Mouse (Mus musculus) lung, embryonic 15.5 days (tissue): ENCODE results near the gene Pi4ka. TPM values are rescaled to one million over a fixed set of nuclear protein-coding genes. Genes with fewer than 3 reads are reported as not detected.

Source experiments
- ATAC-seq: fragments of 200-750 bp; cut with Nextera tagmentation; 2 replicates; pipeline ENCODE4 v1.8.0; 2017; ENCODE audit warnings: moderate number of reproducible peaks, borderline replicate concordance; ENCODE audit not compliant: low FRiP score, low TSS enrichment; ENCODE audit errors: extremely low read depth
- H3K27ac ChIP-seq: fragments of 300-500 bp; sonication (generic); 2 replicates; pipeline ENCODE4 v1.5.1; 2015; ENCODE audit warnings: moderate library complexity, mild to moderate bottlenecking, inconsistent platforms
- H3K27me3 ChIP-seq: fragments of 300-500 bp; sonication (generic); 2 replicates; pipeline ENCODE4 v1.6.1; 2015; ENCODE audit warnings: inconsistent platforms
- H3K36me3 ChIP-seq: fragments of 300-500 bp; sonication (generic); 2 replicates; pipeline ENCODE4 v1.6.1; 2015; ENCODE audit warnings: inconsistent platforms
- H3K4me1 ChIP-seq: fragments of 300-500 bp; sonication (generic); 2 replicates; pipeline ENCODE4 v1.6.1; 2015; ENCODE audit warnings: inconsistent platforms
- H3K4me2 ChIP-seq: fragments of 300-500 bp; sonication (generic); 2 replicates; pipeline ENCODE4 v1.6.1; 2015; ENCODE audit warnings: inconsistent platforms, mild to moderate bottlenecking, moderate library complexity
- H3K4me3 ChIP-seq: fragments of 300-500 bp; sonication (generic); 2 replicates; pipeline ENCODE4 v1.5.1; 2015; ENCODE audit warnings: mild to moderate bottlenecking, inconsistent platforms
- H3K9ac ChIP-seq: fragments of 300-500 bp; sonication (generic); 2 replicates; pipeline ENCODE4 v1.6.1; 2015; ENCODE audit warnings: inconsistent platforms
- H3K9me3 ChIP-seq: fragments of 300-500 bp; sonication (generic); 2 replicates; pipeline ENCODE4 v1.6.1; 2016; ENCODE audit warnings: inconsistent platforms
- WGBS: fragments of 180-500 bp; shearing (Covaris S2); methylation state at CpG from one replicate; pipeline ENCODE4 v1.1.7; 2015; 5-methylcytosine and 5-hydroxymethylcytosine counted together
- polyA plus RNA-seq: library from polyadenylated mRNA; unstranded; fragments of >200 nt; fragmentation: Nextera tagmentation; extraction: Ambion mirVana; gene quantifications from 2 replicates; pipeline ENCODE4 v1.2.1, GENCODE M21; 2015

Pi4ka gene
- polyA plus RNA-seq, 1 experiment from 2014 or later, result 29.1 TPM

DNA sequence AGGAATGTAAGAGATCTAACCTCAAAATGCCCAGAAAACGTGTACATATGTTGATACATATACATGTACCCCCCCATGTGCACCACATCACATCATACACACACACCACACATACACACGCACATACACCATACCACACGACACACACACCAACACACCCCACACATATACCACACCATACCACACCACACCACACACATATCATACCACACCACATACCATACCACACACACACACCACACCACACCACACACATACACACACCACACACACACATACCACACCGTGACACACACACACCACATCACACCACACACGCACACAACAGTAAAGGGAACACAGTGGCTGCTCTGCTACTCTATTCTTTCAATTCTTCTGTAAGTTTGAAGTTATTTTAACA lies 74.3 kb downstream of the Pi4ka start:
- H3K4me3 ChIP-seq, result no peak overlapping the region
- 89% methylated on average over 5 of the region's 5 CpGs for WGBS
- H3K27me3 ChIP-seq, result no peaks in the 10 kb centered on the region

DNA sequence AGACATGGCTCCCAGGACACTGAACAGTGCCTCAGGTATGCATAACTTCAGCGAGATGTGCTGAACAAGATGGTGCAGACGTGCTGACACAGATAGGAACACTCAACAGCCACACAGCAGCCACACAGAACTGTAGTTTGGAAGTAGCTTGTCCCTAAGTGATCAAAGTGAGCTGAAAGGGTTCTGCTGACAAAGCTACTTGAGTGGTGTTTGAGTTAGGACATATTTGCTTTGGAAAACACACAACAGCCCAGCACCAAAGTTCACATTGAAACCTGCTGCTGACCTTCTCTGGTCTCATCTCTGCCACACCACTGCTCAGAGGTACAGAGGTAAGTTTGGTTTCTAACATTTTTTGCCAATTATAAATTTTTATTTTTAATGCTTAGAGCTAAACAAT lies 75.0 kb downstream of the Pi4ka start, which contains the start of gene Serpind1:
TSS of gene Serpind1 (plus strand) at position 256 of the 400 bp plus-strand sequence.
- no peaks in the 10 kb centered on the region for H3K4me1 ChIP-seq
- ATAC-seq, result no peak
- H3K27ac ChIP-seq, result no peak within 1 kb of the TSS
- 23% methylated on average over 2 of the region's 2 CpGs for WGBS
- no peaks in the 10 kb centered on the region for H3K36me3 ChIP-seq
- no peaks in the 10 kb centered on the region for H3K27me3 ChIP-seq
- no peak within 1 kb of the TSS for H3K4me3 ChIP-seq
- no peaks in the 10 kb centered on the region for H3K9me3 ChIP-seq
- no peak within 1 kb of the TSS for H3K4me2 ChIP-seq
- H3K9ac ChIP-seq, result no peak within 1 kb of the TSS

More for the DNA sequence above, 74.3 kb downstream of the Pi4ka start:
- no peak overlapping the region for H3K27ac ChIP-seq
- no peak for ATAC-seq
- no peaks in the 10 kb centered on the region for H3K9me3 ChIP-seq
- no peaks in the 10 kb centered on the region for H3K36me3 ChIP-seq
- no peak overlapping the region for H3K4me2 ChIP-seq
- H3K4me1 ChIP-seq, result no peaks in the 10 kb centered on the region
- H3K9ac ChIP-seq, result no peak overlapping the region

DNA sequence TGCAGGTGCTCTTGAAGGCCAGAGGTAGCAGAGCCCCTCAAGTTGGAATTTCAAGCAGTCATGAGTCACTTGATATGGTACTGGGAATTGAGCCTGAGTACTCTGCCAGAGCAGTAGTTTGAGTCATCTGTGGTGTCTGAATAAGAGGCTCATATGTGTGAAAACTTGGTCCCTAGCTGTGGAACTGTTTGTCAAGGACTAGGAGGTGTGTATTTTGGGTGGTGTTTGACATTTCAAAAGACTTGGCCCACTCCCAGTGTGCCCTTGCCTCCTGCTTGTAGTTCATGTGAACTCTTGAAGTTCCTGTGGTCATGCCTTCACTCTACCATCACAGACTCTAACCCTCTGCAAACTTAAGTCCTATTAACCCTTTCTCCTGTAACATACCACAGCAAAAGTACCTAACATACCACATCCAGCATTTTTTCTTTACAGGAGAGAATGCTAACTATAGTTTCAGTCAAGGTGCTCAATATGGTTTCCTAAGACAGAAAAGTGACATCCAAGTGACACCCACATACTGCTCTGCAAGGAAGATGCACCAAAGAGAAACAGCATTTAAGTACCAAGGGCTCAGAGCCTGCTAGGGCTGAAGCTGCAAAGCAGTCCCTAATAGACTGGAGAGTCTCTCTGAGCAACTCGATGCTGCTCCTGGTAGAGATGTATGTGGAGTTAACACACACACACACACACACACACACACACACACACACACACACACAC lies 76.1 kb downstream of the Pi4ka start:
- 88% methylated on average over 1 of the region's 1 CpGs for WGBS
- no peak overlapping the region for H3K27ac ChIP-seq
- H3K36me3 ChIP-seq, result 0 out of 2 replicates have a peak, but pooled peaks cover 1% of the 10 kb centered on the region
- no peaks in the 10 kb centered on the region for H3K27me3 ChIP-seq
- no peaks in the 10 kb centered on the region for H3K9me3 ChIP-seq
- no peak overlapping the region for H3K9ac ChIP-seq
- H3K4me1 ChIP-seq, result no peaks in the 10 kb centered on the region
- H3K4me3 ChIP-seq, result no peak overlapping the region
- no peak for ATAC-seq
- no peak overlapping the region for H3K4me2 ChIP-seq

DNA sequence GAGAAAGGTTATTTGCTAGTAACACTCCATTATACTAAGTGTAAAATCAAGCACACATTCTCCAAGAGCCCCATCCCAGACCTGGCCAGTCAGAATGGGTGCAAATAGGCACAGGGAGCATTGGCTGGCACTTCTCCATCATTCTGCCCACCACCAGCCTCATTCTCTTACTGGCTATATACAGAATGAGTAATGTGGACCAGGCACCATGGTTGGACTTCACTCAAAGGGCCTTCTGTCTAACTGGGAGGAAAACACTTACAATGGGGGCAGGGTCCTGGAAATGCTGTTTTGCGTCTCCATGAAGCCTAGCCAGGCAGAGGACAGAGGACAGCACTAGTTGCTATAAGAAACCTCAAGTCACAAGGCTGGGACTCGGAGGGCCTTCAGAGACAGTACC lies 80.0 kb downstream of the Pi4ka start:
- Histone ChIP-seq H3K4me1 (no peaks in the 10 kb centered on the region), H3K4me2 (no peak overlapping the region), H3K9me3 (no peaks in the 10 kb centered on the region), H3K36me3 (peaks cover 10% of the 10 kb centered on the region; the same call in 1 of the 2 replicates), H3K27ac (no peak overlapping the region), H3K4me3 (no peak overlapping the region), H3K9ac (no peak overlapping the region), H3K27me3 (no peaks in the 10 kb centered on the region)
- WGBS, result 80% methylated on average over 2 of the region's 2 CpGs
- no peak for ATAC-seq

DNA sequence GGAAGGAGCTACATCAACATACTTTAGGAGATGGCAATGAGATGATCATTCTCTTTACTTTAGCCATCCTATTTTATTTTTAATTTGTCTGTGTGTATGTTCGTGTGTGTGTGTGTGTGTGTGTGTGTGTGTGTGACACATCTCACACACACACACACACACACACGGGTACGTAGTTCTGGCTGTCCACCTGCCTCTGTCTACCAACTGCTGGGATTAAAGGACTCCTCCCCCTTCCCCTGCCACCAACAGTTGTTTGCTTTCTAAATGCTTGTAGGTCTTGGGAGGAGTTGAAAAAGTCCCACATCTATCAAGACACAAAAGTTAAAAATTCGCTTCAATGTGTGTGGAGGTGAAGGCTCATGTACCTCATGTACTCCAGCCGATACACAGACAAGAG lies 81.4 kb downstream of the Pi4ka start:
- H3K36me3 ChIP-seq, result peaks cover 10% of the 10 kb centered on the region; the same call in 1 of the 2 replicates
- H3K9me3 ChIP-seq, result no peaks in the 10 kb centered on the region
- no peak for ATAC-seq
- no peaks in the 10 kb centered on the region for H3K4me1 ChIP-seq
- H3K9ac ChIP-seq, result no peak overlapping the region
- H3K4me2 ChIP-seq, result no peak overlapping the region
- 84% methylated on average over 5 of the region's 5 CpGs for WGBS
- no peak overlapping the region for H3K27ac ChIP-seq
- H3K27me3 ChIP-seq, result no peaks in the 10 kb centered on the region
- H3K4me3 ChIP-seq, result no peak overlapping the region

DNA sequence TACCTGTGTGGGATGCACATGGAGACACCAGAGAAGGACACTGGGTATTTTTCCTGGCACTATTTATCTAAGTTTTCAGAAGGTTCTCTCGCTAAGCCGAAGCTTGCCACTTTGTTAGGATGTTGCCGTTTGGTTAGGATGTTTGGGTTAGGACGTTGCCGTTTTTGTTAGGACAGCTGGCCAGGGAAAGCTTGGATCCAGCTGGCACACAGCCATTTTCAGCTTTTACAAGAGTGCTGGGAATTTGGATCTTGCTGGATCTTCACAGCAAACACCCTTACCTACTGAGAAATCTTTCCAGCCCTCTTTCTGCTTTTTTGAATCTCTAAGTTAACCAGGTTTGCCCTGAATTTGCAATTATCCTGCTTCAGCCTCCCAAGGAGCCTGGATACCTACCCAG lies 84.6 kb downstream of the Pi4ka start:
- Histone ChIP-seq H3K9me3 (no peaks in the 10 kb centered on the region), H3K9ac (no peak overlapping the region), H3K4me1 (no peaks in the 10 kb centered on the region), H3K27ac (no peak overlapping the region), H3K4me2 (no peak overlapping the region), H3K36me3 (peaks cover 22% of the 10 kb centered on the region), H3K27me3 (no peaks in the 10 kb centered on the region), H3K4me3 (no peak overlapping the region)
- WGBS, result 37% methylated on average over 5 of the region's 5 CpGs
- ATAC-seq, result no peak

DNA sequence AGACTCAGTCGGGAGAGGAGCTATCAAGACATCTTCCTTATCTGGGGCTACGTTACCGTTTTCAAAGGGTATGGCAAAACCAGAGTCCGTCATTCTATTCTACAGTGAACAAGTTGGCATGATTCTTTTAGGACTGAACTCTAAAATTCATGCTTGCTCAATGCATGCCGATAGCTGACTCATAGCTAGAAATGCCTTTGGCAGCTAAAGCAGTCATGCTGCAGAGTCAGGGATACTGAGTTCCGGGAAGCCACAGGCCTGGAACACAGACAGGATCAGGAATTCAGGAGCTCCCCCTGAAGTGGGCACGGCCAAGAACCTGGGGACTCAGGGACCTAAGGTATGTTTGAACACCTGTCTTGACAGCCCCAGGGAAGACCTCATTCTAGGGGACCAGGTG lies 89.6 kb downstream of the Pi4ka start:
- Histone ChIP-seq H3K4me2 (no peak overlapping the region), H3K36me3 (peaks cover 25% of the 10 kb centered on the region), H3K9me3 (no peaks in the 10 kb centered on the region), H3K4me1 (no peaks in the 10 kb centered on the region), H3K27me3 (no peaks in the 10 kb centered on the region), H3K9ac (no peak overlapping the region), H3K27ac (no peak overlapping the region), H3K4me3 (no peak overlapping the region)
- WGBS, result 86% methylated on average over 7 of the region's 7 CpGs
- ATAC-seq, result no peak

DNA sequence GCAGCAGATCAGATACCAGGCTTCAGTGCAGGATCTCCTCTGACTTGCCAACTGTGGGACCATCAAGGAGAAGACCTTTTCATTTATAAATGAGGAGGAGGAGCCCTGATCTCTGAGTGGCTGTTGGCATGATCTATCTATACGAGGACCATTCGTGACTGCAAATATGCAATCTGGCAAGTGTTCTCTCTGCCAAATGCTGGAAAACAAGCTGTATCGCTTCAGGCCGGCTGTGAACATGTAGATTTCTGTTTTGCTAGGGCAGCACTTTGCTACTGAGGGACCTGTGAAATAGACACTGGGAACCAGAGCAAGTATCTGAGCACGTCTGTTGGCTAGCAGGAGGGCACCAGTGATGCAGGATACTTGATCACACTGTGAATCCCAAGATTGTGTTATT lies 93.6 kb downstream of the Pi4ka start:
- Histone ChIP-seq H3K27me3 (no peaks in the 10 kb centered on the region), H3K9ac (no peak overlapping the region), H3K27ac (no peak overlapping the region), H3K36me3 (peaks cover 30% of the 10 kb centered on the region), H3K4me3 (no peak overlapping the region), H3K4me2 (no peak overlapping the region), H3K9me3 (no peaks in the 10 kb centered on the region), H3K4me1 (no peaks in the 10 kb centered on the region)
- 85% methylated on average over 5 of the region's 5 CpGs for WGBS
- no peak for ATAC-seq

DNA sequence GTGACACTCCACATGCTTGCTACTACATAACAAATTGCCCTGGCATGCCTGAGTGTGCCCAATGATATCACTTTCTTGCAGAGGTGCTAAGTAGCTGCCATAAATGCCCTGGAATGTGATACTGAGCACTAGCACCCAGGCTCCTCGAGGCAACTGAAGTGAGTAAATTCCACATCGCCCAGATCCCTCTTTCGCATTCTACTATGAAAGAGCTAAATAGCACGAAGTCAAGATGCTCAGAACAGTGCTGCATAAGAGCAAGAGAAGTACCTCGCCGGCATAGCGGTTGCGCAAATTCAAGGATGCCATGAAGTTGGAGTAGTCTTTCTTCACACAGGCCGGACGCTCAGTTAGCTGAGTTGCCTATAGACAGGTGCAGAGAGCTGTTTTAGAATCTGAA lies 97.1 kb downstream of the Pi4ka start:
- ATAC-seq, result no peak
- Histone ChIP-seq H3K4me2 (no peak overlapping the region), H3K4me3 (no peak overlapping the region), H3K9me3 (no peaks in the 10 kb centered on the region), H3K4me1 (no peaks in the 10 kb centered on the region), H3K9ac (no peak overlapping the region), H3K27me3 (no peaks in the 10 kb centered on the region), H3K27ac (no peak overlapping the region), H3K36me3 (peaks cover 20% of the 10 kb centered on the region; the same call in 1 of the 2 replicates)
- WGBS, result 89% methylated on average over 10 of the region's 10 CpGs

DNA sequence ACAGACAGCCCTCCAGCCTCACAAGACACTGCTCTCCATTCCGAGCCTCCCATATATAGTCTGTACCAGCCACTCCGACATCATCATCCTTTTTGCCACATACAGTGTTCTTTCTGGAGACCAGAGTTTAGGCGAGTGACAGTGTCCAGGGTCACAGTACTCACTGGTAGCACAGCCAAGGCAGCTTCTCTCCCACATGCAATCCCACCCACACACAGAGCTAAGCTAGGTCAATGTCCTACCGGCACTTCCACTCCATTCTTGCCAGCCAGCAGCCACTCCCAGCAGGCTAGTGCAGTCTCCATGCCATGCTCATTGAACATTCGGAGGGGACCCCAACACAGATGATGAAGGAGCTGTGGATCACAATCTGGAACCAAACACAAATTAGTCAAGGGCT lies 98.7 kb downstream of the Pi4ka start:
- no peak overlapping the region for H3K9ac ChIP-seq
- H3K27ac ChIP-seq, result no peak overlapping the region
- no peak for ATAC-seq
- no peak overlapping the region for H3K4me2 ChIP-seq
- H3K36me3 ChIP-seq, result peaks cover 29% of the 10 kb centered on the region
- H3K27me3 ChIP-seq, result no peaks in the 10 kb centered on the region
- H3K9me3 ChIP-seq, result no peaks in the 10 kb centered on the region
- H3K4me3 ChIP-seq, result no peak overlapping the region
- H3K4me1 ChIP-seq, result no peaks in the 10 kb centered on the region
- WGBS, result 89% methylated on average over 5 of the region's 5 CpGs

DNA sequence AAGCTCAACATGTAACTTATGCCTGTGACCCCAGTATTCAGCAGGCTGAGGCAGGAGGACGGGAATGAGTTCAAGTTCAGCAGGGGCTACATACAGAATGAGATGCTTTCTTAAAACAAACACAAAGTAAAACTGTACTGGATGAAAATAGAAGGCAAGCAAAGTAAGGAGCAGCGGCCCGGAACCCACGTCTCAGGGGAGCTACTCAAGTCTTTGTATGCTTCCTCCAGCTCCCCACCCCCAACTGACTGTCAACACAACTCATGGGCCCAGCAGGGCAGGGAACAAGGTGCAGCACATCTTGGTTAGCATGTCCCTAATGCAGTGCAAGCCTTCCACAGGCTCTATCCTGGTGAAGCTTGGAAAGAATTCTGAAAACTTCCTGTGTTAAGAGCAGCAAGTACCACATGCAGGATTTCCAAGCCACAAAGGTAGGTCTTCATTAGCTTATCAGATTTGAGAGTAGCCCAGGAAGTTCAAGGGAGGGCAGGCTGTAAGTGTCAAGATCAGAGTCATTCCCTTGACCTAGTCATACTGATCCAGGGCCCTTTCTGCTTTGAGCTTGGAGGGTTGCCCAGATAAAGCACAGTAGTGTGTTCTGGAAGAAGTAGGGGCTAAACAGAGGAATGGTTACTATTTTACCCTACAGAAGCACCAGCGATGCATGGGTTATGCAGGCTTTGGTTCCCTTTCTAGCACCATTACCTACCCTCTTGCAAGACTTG lies 102.4 kb downstream of the Pi4ka start:
- H3K9me3 ChIP-seq, result no peaks in the 10 kb centered on the region
- no peaks in the 10 kb centered on the region for H3K27me3 ChIP-seq
- H3K36me3 ChIP-seq, result peaks cover 42% of the 10 kb centered on the region
- ATAC-seq, result no peak
- H3K4me2 ChIP-seq, result no peak overlapping the region
- no peak overlapping the region for H3K4me3 ChIP-seq
- no peak overlapping the region for H3K27ac ChIP-seq
- H3K9ac ChIP-seq, result no peak overlapping the region
- no peaks in the 10 kb centered on the region for H3K4me1 ChIP-seq
- WGBS, result 74% methylated on average over 5 of the region's 5 CpGs

DNA sequence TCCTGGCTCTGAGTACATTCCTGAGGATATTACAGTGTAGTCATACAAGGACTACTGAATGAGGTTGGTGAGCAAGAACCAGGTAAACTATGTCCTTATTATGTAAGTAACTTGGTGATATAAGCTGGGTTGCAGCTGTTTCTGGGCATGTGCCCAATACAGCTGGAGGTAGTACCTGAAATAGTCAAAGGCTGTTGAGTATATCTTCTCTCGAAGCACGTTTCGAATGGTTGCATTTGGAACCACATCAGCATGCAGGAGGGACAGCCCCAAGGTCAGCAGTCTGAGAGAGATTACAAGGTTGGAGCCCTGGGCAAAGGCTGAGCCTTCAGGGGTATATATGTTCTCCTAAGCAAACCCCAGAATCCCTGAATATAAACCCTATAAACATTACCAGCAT lies 105.3 kb downstream of the Pi4ka start:
- no peak overlapping the region for H3K9ac ChIP-seq
- H3K9me3 ChIP-seq, result no peaks in the 10 kb centered on the region
- no peak overlapping the region for H3K4me2 ChIP-seq
- no peak for ATAC-seq
- H3K27me3 ChIP-seq, result no peaks in the 10 kb centered on the region
- H3K36me3 ChIP-seq, result peaks cover 43% of the 10 kb centered on the region
- WGBS, result 91% methylated on average over 3 of the region's 3 CpGs
- H3K27ac ChIP-seq, result no peak overlapping the region
- no peak overlapping the region for H3K4me3 ChIP-seq
- no peaks in the 10 kb centered on the region for H3K4me1 ChIP-seq
